Mouse (Mus musculus) stomach, postnatal 0 days (tissue): Measurements from ENCODE around the gene Mtfp1. TPM values are rescaled to one million over a fixed set of nuclear protein-coding genes. Genes with fewer than 3 reads are reported as not detected.

Experiments
- ATAC-seq: fragments of 200-750 bp; cut with Nextera tagmentation; 2 replicates; pipeline ENCODE4 v1.8.0; 2017; ENCODE audit not compliant: low FRiP score, low TSS enrichment
- DNase-seq: peaks from one replicate; pipeline ENCODE4 v3.0.0-alpha.2; 2016; ENCODE audit warnings: low spot score
- H3K27ac ChIP-seq: fragments of 300-500 bp; sonication (generic); replicated peaks from 2 replicates; pipeline ENCODE4 v1.5.1; 2014; ENCODE audit warnings: mild to moderate bottlenecking, control low read depth
- H3K27me3 ChIP-seq: fragments of 300-500 bp; sonication (generic); 2 replicates; pipeline ENCODE4 v1.6.1; 2014; ENCODE audit warnings: low read length; ENCODE audit not compliant: control insufficient read depth, insufficient read depth
- H3K36me3 ChIP-seq: fragments of 300-500 bp; sonication (generic); 2 replicates; pipeline ENCODE4 v1.6.1; 2014; ENCODE audit warnings: low read length, mixed read lengths; ENCODE audit not compliant: control insufficient read depth, insufficient read depth
- H3K4me1 ChIP-seq: fragments of 300-500 bp; sonication (generic); replicated peaks from 2 replicates; pipeline ENCODE4 v1.6.1; 2014; ENCODE audit warnings: antibody characterized with exemption; ENCODE audit not compliant: control insufficient read depth, insufficient read depth
- H3K4me2 ChIP-seq: fragments of 300-500 bp; sonication (generic); replicated peaks from 2 replicates; pipeline ENCODE4 v1.6.1; 2014; ENCODE audit warnings: low read depth, mild to moderate bottlenecking, control low read depth, moderate library complexity
- H3K4me3 ChIP-seq: fragments of 300-500 bp; sonication (generic); 2 replicates; pipeline ENCODE4 v1.5.1; 2014; ENCODE audit warnings: low read depth, low read length, control low read depth
- H3K9ac ChIP-seq: fragments of 300-500 bp; sonication (generic); 2 replicates; pipeline ENCODE4 v1.6.1; 2014; ENCODE audit warnings: mild to moderate bottlenecking, low read length, control low read depth, mixed read lengths
- H3K9me3 ChIP-seq: fragments of 300-500 bp; sonication (generic); 2 replicates; pipeline ENCODE4 v1.6.1; 2016; ENCODE audit warnings: low read length; ENCODE audit not compliant: control insufficient read depth
- CTCF ChIP-seq: IDR thresholded peaks from 2 replicates; pipeline ENCODE4 v1.5.1; 2016; ENCODE audit warnings: antibody characterized with exemption, low read depth, mild to moderate bottlenecking, moderate library complexity
- EP300 ChIP-seq: optimal IDR thresholded peaks from 2 replicates; pipeline ENCODE3; 2016; ENCODE audit warnings: antibody characterized with exemption
- WGBS: fragments of 180-500 bp; shearing (Covaris S2); extraction: QIAGEN DNeasy Blood & Tissue Kit; methylation state at CpG from one replicate; pipeline ENCODE4 v1.1.7; 2014; 5-methylcytosine and 5-hydroxymethylcytosine counted together
- polyA plus RNA-seq: library from polyadenylated mRNA; unstranded; fragments of >200 nt; fragmentation: Nextera tagmentation; extraction: Ambion mirVana; gene quantifications from 2 replicates; pipeline ENCODE4 v1.2.1, GENCODE M21; 2015

Gene Mtfp1
- polyA plus RNA-seq, 1 experiment from 2014 or later = 19.0 TPM

DNA sequence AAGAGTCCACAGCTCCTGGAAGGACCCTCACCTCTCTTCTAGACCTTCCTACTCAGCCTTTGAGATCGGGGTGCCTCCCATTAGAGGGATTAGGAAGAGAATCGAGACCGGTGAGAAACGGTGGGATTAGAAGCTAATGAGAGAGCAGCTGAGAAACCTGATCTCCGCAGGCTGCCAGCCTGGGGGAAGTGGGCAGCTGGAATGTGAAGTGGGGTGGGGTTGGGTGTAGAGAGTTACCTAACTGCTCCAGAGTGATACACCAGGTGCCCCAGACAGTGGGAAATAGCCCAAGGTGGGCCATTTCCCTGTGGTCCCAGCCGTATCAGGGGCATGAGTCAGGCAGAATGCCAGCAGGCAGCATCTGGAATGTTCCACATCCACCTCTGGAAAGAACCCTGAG, 32.3 kb downstream of the Mtfp1 start:
- H3K4me2 ChIP-seq = no peak overlapping the region
- H3K36me3 ChIP-seq = no peaks in the 10 kb centered on the region
- no peaks in the 10 kb centered on the region for H3K27me3 ChIP-seq
- 44% methylated on average over 6 of the region's 6 CpGs for WGBS
- no peak overlapping the region for H3K27ac ChIP-seq
- TF ChIP-seq EP300 (no peak), CTCF (no peak)
- H3K4me3 ChIP-seq = no peak overlapping the region
- no peaks in the 10 kb centered on the region for H3K4me1 ChIP-seq
- ATAC-seq (no peak), DNase-seq (no peak)
- no peaks in the 10 kb centered on the region for H3K9me3 ChIP-seq
- no peak overlapping the region for H3K9ac ChIP-seq

- Histone ChIP-seq H3K4me1 (no peaks in the 10 kb centered on the region), H3K4me3 (no peak overlapping the region), H3K36me3 (no peaks in the 10 kb centered on the region), H3K27ac (no peak overlapping the region), H3K9me3 (no peaks in the 10 kb centered on the region), H3K9ac (no peak overlapping the region), H3K27me3 (no peaks in the 10 kb centered on the region), H3K4me2 (no peak overlapping the region)
- TF ChIP-seq CTCF (no peak), EP300 (no peak)
- no peak for ATAC-seq
- 68% methylated on average over 4 of the region's 4 CpGs for WGBS
- DNase-seq = no peak
Observed at GRCm38 (mm10) chr11:4062523-4062922, 32.7 kb downstream of the Mtfp1 start.

DNA sequence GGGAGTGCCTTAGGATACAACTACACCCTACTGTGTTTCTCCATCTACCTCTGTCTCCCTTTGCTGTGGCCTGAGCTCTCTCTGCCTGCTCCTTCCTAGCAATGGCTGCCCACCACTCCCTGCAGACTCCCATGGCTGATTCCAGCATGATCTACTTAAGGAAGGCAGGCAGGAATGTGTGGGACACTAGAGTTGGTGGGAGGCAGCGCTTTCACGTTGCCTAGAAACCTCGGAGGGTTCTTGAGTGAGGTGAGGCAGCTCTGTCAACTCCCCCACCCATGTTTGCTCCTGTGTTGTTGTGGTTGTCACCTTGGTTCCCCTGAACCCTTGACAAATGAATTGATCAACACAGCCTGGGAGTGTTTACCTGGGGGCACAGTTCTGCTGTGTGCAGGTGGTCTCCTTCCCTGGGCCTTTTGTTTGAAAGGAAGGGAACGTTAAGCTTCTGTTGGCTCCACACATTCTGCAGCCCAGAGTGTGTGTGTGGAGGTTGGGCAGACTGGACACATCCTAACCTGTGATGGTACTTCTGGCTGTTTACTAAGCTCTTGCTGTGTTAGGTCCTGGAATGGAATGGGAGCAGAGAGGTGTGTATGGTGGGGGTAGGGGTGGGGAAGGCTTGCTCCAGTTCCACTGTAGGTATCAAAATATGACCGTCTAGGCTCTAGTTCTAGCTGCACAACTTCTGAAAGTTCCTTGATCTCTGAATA, 34.2 kb downstream of the Mtfp1 start:
- WGBS = 39% methylated on average over 5 of the region's 5 CpGs
- Histone ChIP-seq H3K27me3 (no peaks in the 10 kb centered on the region), H3K27ac (no peak overlapping the region), H3K4me2 (no peak overlapping the region), H3K4me1 (no peaks in the 10 kb centered on the region), H3K36me3 (no peaks in the 10 kb centered on the region), H3K9me3 (no peaks in the 10 kb centered on the region), H3K4me3 (no peak overlapping the region), H3K9ac (no peak overlapping the region)
- no peak for ATAC-seq
- no peak for DNase-seq
- TF ChIP-seq EP300 = no peak
- no peak for TF ChIP-seq CTCF

DNA sequence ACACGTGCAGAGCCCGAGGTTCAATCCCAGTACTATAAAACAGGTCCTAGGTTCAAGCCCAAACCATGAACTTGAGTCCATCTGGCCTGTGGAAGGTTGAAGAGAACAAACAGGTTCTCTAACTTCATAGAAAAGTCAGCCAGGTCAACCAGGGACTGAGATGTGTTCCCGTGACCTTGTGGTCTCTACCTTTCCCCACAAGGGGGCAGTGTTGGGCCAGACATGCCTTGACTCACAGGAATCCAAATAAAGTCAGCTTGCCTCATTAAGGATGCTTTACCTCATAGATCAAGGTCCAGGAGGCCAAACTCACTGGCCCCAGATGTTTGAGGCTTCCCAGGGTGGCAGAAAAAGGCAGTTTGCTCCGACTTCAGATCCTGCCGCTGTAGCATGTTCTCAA, 41.7 kb downstream of the Mtfp1 start:
- ATAC-seq (peak; percentile 57; the same call in 1 of the 2 replicates), DNase-seq (peak; percentile 76)
- H3K27ac ChIP-seq = no peak overlapping the region
- no peak overlapping the region for H3K4me3 ChIP-seq
- no peaks in the 10 kb centered on the region for H3K4me1 ChIP-seq
- H3K9me3 ChIP-seq = no peaks in the 10 kb centered on the region
- H3K27me3 ChIP-seq = no peaks in the 10 kb centered on the region
- 16% methylated on average over 5 of the region's 5 CpGs for WGBS
- H3K36me3 ChIP-seq = no peaks in the 10 kb centered on the region
- TF ChIP-seq CTCF (peak; percentile 88), EP300 (no peak)
- no peak overlapping the region for H3K4me2 ChIP-seq
- H3K9ac ChIP-seq = no peak overlapping the region

GRCm38 (mm10) chr11:4048438-4048837, 46.8 kb downstream of the Mtfp1 start:
- H3K4me3 ChIP-seq = no peak overlapping the region
- no peak overlapping the region for H3K4me2 ChIP-seq
- H3K9ac ChIP-seq = no peak overlapping the region
- H3K36me3 ChIP-seq = no peaks in the 10 kb centered on the region
- DNase-seq (no peak), ATAC-seq (no peak)
- H3K27ac ChIP-seq = no peak overlapping the region
- no peaks in the 10 kb centered on the region for H3K27me3 ChIP-seq
- H3K9me3 ChIP-seq = no peaks in the 10 kb centered on the region
- no peaks in the 10 kb centered on the region for H3K4me1 ChIP-seq
- TF ChIP-seq CTCF (no peak), EP300 (no peak)
- 90% methylated on average over 6 of the region's 6 CpGs for WGBS

DNA sequence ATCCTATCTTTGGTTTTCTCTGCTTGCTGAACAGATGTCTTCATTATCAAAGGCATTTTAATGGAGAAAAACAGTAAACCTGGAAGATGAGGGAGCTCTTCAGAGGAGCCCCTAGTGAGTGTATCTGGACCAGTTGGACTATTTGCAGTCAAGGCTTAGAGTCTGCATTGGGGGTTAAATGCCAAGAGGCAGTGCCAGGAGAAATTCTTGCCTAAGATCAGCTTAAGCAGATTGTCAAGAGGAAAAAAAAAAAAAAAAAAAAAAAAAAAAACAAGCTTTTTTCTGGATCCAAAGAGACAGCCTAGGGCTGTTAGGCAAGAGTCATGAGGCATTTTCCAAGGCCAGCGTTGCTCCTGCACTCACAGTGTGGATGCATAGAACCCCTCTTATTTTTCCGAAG, 47.5 kb downstream of the Mtfp1 start:
- no peak overlapping the region for H3K4me3 ChIP-seq
- no peak overlapping the region for H3K4me2 ChIP-seq
- H3K27me3 ChIP-seq = no peaks in the 10 kb centered on the region
- ATAC-seq = no peak
- 78% methylated on average over 2 of the region's 2 CpGs for WGBS
- TF ChIP-seq EP300 = no peak
- no peak for TF ChIP-seq CTCF
- no peak overlapping the region for H3K27ac ChIP-seq
- DNase-seq = no peak
- H3K36me3 ChIP-seq = no peaks in the 10 kb centered on the region
- no peaks in the 10 kb centered on the region for H3K9me3 ChIP-seq
- H3K4me1 ChIP-seq = no peaks in the 10 kb centered on the region
- H3K9ac ChIP-seq = no peak overlapping the region
